Mouse (Mus musculus) neutrophil, adult 65 days (primary cell): Measurements from ENCODE around the gene Ppp1r14c. TPM values are rescaled to one million over a fixed set of nuclear protein-coding genes. Genes with fewer than 3 reads are reported as not detected.

Experiments used
- total RNA-seq: library from RNA; stranded (reverse); gene quantifications from 2 replicates; pipeline ENCODE4 v1.2.4, GENCODE M21; 2023

The Ppp1r14c gene
- total RNA-seq: 0.32 TPM in 1 of 2 replicates, not detected in the other

GRCm38 (mm10) chr10:3366036-3366869, at the start of gene Ppp1r14c:
Gene Ppp1r14c (plus strand): TSS chr10:3366057.

Other genes with a start within 250 kb of the Ppp1r14c start
- not detected in 2 replicates for gene H60c, start 98.3 kb upstream of the Ppp1r14c start, total RNA-seq
- not detected in 2 replicates for gene Iyd, start 174.2 kb downstream of the Ppp1r14c start, total RNA-seq